Mouse (Mus musculus) bone marrow, adult 2 months (tissue): ENCODE data around the gene Oxsr1.

Source experiments
- CTCF ChIP-seq: fragments of 200-500 bp; IDR thresholded peaks from 2 replicates; pipeline ENCODE4 v1.5.1; 2011; ENCODE audit warnings: low read length, control low read depth; ENCODE audit not compliant: control insufficient read depth, insufficient read depth
- POLR2A ChIP-seq: fragments of 200-500 bp; IDR thresholded peaks from 2 replicates; pipeline ENCODE4 v1.6.1; 2011; ENCODE audit warnings: low read depth, mild to moderate bottlenecking, control low read depth, low read length, borderline replicate concordance; ENCODE audit not compliant: control insufficient read depth

- TF ChIP-seq POLR2A: no peak
- TF ChIP-seq CTCF: no peak
Measured at GRCm38 (mm10) chr9:119334834-119335233, 12.6 kb upstream of the Oxsr1 start.
